Mouse (Mus musculus): Measurements from ENCODE around the gene Nutf2. TPM values are rescaled to one million over a fixed set of nuclear protein-coding genes. Genes with fewer than 3 reads are reported as not detected.
A peak's percentile ranks its signal among the peaks of the same experiment; 100 is the strongest.

The Nutf2 gene
- total and polyA plus RNA-seq, 3 experiments, result 11.2 to 223 (median 144) TPM

- no peak for DNase-seq (ENCODE audit: extremely low read depth)
- TF ChIP-seq RAD21 (IDR thresholded peaks at IDR 0.05; ENCODE audit: low read depth, low read length) (no peak), ETS1 (conservative IDR thresholded peaks at IDR 0.05; ENCODE audit: low read depth, low read length) (no peak)
- dilution Hi-C loops (cut with MboI; ENCODE audit: extremely low pct_ligation_motif_present, extremely low pct_unique_long_range_greater_than_20kb, low sequenced_read_pairs) (no loop called here), in situ Hi-C loops (cut with MboI; ENCODE audit: low pct_ligation_motif_present, low pct_unique_long_range_greater_than_20kb, low sequenced_read_pairs) (no loop called here)
- peak overlapping the region; percentile 55 for H3K9ac ChIP-seq (ENCODE audit: insufficient read depth, low read depth)
- H3K4me3 ChIP-seq (replicated peaks in 1 of 3; ENCODE audit: low read depth in 2 of 3, low read length in 2 of 3, poor library complexity in 1 of 3), result peak overlapping the region in 2 of 3 experiments; percentile 1 to 23
- peaks cover 15 to 55% of the 10 kb centered on the region in 2 experiments for H3K4me1 ChIP-seq (ENCODE audit: control insufficient read depth in 1 of 2, insufficient read depth in 2 of 2)
- peak overlapping the region; percentile 97 for H3K27ac ChIP-seq (ENCODE audit: insufficient read depth, low read depth)
- H3K27me3 ChIP-seq (replicated peaks), result no peaks in the 10 kb centered on the region
- no peaks in the 10 kb centered on the region for H3K9me3 ChIP-seq (replicated peaks; ENCODE audit: low read length)
- H3K4me2 ChIP-seq (ENCODE audit: insufficient read depth, low read depth, poor library complexity, severe bottlenecking), result peak overlapping the region; percentile 98
- peaks cover 20% of the 10 kb centered on the region for H3K79me2 ChIP-seq (replicated peaks; ENCODE audit: control insufficient read depth, extremely low read depth, insufficient read depth, poor library complexity, severe bottlenecking)
- H3K36me3 ChIP-seq (replicated peaks in 1 of 2; ENCODE audit: control insufficient read depth in 1 of 2, insufficient read depth in 1 of 2, low read length in 1 of 2), result peaks cover 3 to 54% of the 10 kb centered on the region in 2 experiments
These were observed 49.3 kb upstream of the Nutf2 start for GRCm38 (mm10) chr8:105811061-105811460.

DNA sequence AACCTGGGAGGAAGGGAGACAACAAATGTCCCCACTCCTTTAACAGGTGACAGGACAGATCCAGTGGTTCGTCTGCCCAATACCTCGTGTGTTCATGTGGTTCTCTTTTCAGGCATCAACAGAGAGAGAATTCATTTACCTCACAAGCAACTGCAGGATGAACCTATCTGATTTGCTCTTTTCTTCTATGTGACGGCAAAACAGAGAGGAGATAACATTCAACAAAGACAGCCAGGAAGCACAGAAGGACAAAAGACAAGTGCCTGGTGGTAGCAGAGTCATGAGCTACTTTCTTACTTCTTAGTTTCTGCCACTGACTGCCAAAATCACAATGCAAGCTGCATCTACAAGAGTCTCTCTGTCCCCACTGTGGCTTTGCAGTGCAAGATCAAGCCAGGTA is 48.8 kb upstream of the Nutf2 start:
- H3K9ac ChIP-seq (ENCODE audit: insufficient read depth, low read depth), result peak overlapping the region; percentile 55; the same call in 1 of the 2 replicates
- dilution Hi-C loops (cut with MboI; ENCODE audit: extremely low pct_ligation_motif_present, extremely low pct_unique_long_range_greater_than_20kb, low sequenced_read_pairs), result no loop called here
- in situ Hi-C loops (cut with MboI; ENCODE audit: low pct_ligation_motif_present, low pct_unique_long_range_greater_than_20kb, low sequenced_read_pairs), result no loop called here
- no peak overlapping the region for H3K4me2 ChIP-seq (ENCODE audit: insufficient read depth, low read depth, poor library complexity, severe bottlenecking)
- H3K79me2 ChIP-seq (replicated peaks; ENCODE audit: control insufficient read depth, extremely low read depth, insufficient read depth, poor library complexity, severe bottlenecking), result peaks cover 20% of the 10 kb centered on the region
- no peak for TF ChIP-seq RCOR1 (conservative IDR thresholded peaks at IDR 0.05; ENCODE audit: low read depth, low read length)
- no peaks in the 10 kb centered on the region for H3K27me3 ChIP-seq (replicated peaks)
- peaks cover 3 to 52% of the 10 kb centered on the region in 2 experiments for H3K36me3 ChIP-seq (replicated peaks in 1 of 2; ENCODE audit: control insufficient read depth in 1 of 2, insufficient read depth in 1 of 2, low read length in 1 of 2)
- no peaks in the 10 kb centered on the region for H3K9me3 ChIP-seq (replicated peaks; ENCODE audit: low read length)
- H3K4me3 ChIP-seq (replicated peaks in 1 of 3; ENCODE audit: low read depth in 2 of 3, low read length in 2 of 3, poor library complexity in 1 of 3), result no peak overlapping the region
- H3K27ac ChIP-seq (ENCODE audit: insufficient read depth, low read depth), result peak overlapping the region; percentile 97
- DNase-seq (ENCODE audit: extremely low read depth), result no peak
- H3K4me1 ChIP-seq (ENCODE audit: control insufficient read depth in 1 of 2, insufficient read depth in 2 of 2), result peaks cover 14 to 52% of the 10 kb centered on the region in 2 experiments

DNA sequence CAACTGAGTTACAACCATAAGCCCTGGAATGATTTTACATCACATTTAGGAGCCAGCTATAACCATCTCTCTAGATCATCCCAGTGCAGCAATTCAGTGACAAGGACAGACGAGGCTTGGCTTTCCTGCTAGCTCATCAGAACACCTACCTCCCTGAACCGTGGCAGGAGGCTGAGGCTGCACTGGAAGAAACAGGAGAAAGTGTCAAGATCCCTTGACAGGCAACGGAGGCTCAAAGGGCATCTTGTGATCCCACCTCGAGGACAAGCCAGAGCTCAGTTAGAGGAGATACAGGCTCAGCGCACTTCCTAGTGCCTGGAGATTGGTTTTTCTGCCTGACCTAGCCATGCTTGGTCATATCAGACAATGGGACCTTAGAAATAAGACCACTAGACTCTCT is 47.9 kb upstream of the Nutf2 start:
- Histone ChIP-seq H3K79me2 (replicated peaks; ENCODE audit: control insufficient read depth, extremely low read depth, insufficient read depth, poor library complexity, severe bottlenecking) (peaks cover 17% of the 10 kb centered on the region), H3K36me3 (replicated peaks in 1 of 2; ENCODE audit: control insufficient read depth in 1 of 2, insufficient read depth in 1 of 2, low read length in 1 of 2) (peaks cover 3 to 51% of the 10 kb centered on the region in 2 experiments), H3K4me1 (ENCODE audit: control insufficient read depth in 1 of 2, insufficient read depth in 2 of 2) (peaks cover 11 to 48% of the 10 kb centered on the region in 2 experiments), H3K4me2 (ENCODE audit: insufficient read depth, low read depth, poor library complexity, severe bottlenecking) (no peak overlapping the region), H3K9ac (ENCODE audit: insufficient read depth, low read depth) (no peak overlapping the region), H3K27ac (ENCODE audit: insufficient read depth, low read depth) (no peak overlapping the region), H3K27me3 (replicated peaks) (no peaks in the 10 kb centered on the region), H3K4me3 (replicated peaks in 1 of 3; ENCODE audit: low read depth in 2 of 3, low read length in 2 of 3, poor library complexity in 1 of 3) (no peak overlapping the region), H3K9me3 (replicated peaks; ENCODE audit: low read length) (no peaks in the 10 kb centered on the region)
- TF ChIP-seq TBP (conservative IDR thresholded peaks at IDR 0.05; ENCODE audit: low read depth, low read length) (no peak), JUN (IDR thresholded peaks at IDR 0.05; ENCODE audit: insufficient read depth, low read depth, low read length) (no peak), ELF1 (IDR thresholded peaks at IDR 0.05; ENCODE audit: low read depth, low read length) (no peak), JUND (conservative IDR thresholded peaks at IDR 0.05; ENCODE audit: low read depth, low read length) (no peak), UBTF (IDR thresholded peaks at IDR 0.05; ENCODE audit: low read depth, low read length) (no peak), USF1 (IDR thresholded peaks at IDR 0.05; ENCODE audit: low read depth, low read length) (no peak), NELFE (IDR thresholded peaks at IDR 0.05; ENCODE audit: low read depth, low read length) (no peak), MAX (IDR thresholded peaks at IDR 0.05; ENCODE audit: low read length) (no peak), BHLHE40 (IDR thresholded peaks at IDR 0.05; ENCODE audit: low read depth, low read length) (no peak), ZC3H11A (IDR thresholded peaks at IDR 0.05; ENCODE audit: low read depth, low read length) (no peak), MYC (IDR thresholded peaks at IDR 0.05; ENCODE audit: low read depth, low read length) (no peak), E2F4 (IDR thresholded peaks at IDR 0.05; ENCODE audit: insufficient replicate concordance, low read depth, low read length) (no peak), POLR2AphosphoS2 (IDR thresholded peaks at IDR 0.05; ENCODE audit: low read depth, low read length) (no peak), ZMIZ1 (IDR thresholded peaks at IDR 0.05; ENCODE audit: low read depth, low read length) (no peak), RAD21 (IDR thresholded peaks at IDR 0.05; ENCODE audit: low read depth, low read length) (no peak)
- dilution Hi-C loops (cut with MboI; ENCODE audit: extremely low pct_ligation_motif_present, extremely low pct_unique_long_range_greater_than_20kb, low sequenced_read_pairs), result no loop called here
- no peak for DNase-seq (ENCODE audit: extremely low read depth)
- in situ Hi-C loops (cut with MboI; ENCODE audit: low pct_ligation_motif_present, low pct_unique_long_range_greater_than_20kb, low sequenced_read_pairs), result no loop called here
